Mouse (Mus musculus) fat pad, adult 2 months (tissue): ENCODE results near the gene Spata25.

Experiments
- DNase-seq: peaks from one replicate; pipeline ENCODE4 v3.0.0-alpha.2; 2011; ENCODE audit warnings: low read depth, low spot score; ENCODE audit errors: extremely low read depth

Spata25 gene

GRCm38 (mm10) chr2:164784869-164785420 lies 43.4 kb downstream of the Spata25 start:
- no peak for DNase-seq

- no peak for DNase-seq
Measured at GRCm38 (mm10) chr2:164783926-164784581, 44.3 kb downstream of the Spata25 start.

GRCm38 (mm10) chr2:164781876-164782275 lies 46.5 kb downstream of the Spata25 start:
- no peak for DNase-seq

GRCm38 (mm10) chr2:164779481-164780086 lies 48.8 kb downstream of the Spata25 start, which contains the start of gene Tnnc2:
Gene Tnnc2 (minus strand): TSS chr2:164779967.
- DNase-seq, result no peak

- DNase-seq, result no peak
Measured at GRCm38 (mm10) chr2:164778809-164779208, 49.5 kb downstream of the Spata25 start.

GRCm38 (mm10) chr2:164778015-164778287 lies 50.4 kb downstream of the Spata25 start:
- DNase-seq, result no peak

GRCm38 (mm10) chr2:164777246-164778014 lies 50.9 kb downstream of the Spata25 start:
- DNase-seq, result no peak

- no peak for DNase-seq
Measured at GRCm38 (mm10) chr2:164776801-164777200, 51.5 kb downstream of the Spata25 start.
